Mouse (Mus musculus) cerebellum, postnatal 4 days (tissue): ENCODE measurements around the gene Card9.

Source experiments
- DNase-seq, 2 experiments: peaks; one replicate each; pipeline ENCODE4 v3.0.0; 2022; ENCODE audit warnings: low spot score in 2 of 2, mixed read lengths in 1 of 2

Card9 gene

DNA sequence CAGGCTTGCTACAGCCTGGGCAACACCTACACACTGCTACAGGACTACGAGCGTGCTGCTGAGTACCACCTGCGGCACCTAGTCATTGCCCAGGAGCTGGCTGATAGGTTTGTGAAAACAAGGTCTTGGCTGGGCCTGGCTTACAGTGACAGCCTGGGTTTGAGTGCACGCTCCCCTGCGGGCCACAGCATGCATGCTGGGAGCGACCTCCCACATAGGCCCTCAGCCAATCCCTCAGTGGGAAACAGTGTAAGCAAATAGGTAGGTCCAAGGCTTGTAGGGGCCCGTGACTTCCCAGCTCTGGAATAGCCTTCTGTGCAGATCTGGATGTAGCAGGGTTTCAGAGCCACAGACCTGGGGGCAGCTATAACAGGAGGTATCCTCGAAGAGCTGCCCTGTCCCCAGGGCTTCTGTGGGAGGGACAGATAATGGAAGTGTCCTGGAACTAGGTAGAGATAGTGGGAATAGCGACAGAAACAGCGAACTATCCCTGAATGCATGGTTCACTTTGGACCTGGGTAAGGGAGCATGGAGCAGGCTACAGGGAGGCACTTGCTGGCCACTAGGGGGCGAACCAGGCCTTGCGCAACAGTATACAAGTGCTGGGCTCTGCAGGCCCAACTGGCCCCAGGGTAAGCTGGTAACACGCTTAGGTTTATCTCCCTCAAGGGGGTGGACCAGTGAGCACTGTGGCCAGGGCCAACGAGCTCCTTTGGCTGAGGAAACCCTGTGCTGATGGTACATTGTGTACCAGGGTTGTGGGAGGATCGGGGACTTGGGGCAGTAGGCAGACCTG is 35.1 kb downstream of the Card9 start:
- DNase-seq, result peak in 1 of 2 experiments; percentile 53

DNA sequence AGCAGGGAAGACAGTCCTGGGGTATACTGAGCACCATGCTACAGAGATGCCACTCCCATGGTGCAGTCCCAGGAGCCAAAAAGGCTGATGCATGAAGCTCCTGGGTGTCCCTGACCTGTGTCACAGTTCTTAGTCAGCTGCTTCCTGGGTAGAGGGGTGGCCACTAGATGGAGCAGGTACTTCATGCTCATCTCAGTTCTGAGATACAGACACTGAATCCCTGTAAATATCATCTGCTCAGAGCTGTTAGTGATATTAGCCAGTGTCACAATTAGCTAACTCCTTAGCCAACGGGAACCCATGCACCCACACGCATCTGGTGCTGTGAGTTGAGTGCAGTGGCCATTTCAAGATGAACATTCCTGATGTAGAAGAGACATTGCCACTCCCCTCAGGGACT is 35.8 kb downstream of the Card9 start:
- DNase-seq, result no peak

DNA sequence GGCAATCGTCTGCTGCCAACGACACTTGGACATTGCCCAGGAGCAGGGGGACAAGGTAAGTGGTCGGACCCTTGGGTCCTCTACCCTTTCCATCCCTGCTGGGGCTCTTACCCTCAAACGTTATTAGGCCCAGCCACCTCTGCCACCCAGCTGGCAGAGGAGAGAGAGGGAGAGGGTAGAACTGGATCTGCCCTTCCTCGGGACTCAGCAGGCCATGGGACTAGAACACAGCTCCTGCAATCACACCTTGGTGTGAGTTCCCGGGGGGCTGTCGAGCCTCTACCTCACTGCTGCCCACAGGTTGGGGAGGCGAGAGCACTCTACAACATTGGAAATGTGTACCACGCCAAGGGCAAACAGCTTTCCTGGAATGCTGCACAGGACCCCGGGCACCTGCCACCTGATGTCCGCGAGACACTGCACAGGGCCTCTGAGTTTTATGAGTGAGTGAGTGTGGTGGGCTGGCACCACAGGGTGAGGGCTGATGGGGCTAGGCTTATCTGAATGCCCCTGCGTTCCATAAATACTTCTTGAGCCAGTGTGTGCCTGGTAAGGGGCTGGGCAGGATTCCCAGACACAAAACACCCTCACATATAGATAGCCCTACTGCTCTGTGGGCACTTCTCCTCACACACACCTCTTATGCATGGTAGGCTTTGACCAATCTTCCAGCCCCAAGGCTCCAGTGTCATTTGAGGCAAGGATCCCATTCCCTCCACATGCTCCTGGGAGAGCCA is 37.0 kb downstream of the Card9 start:
- no peak for DNase-seq

- DNase-seq, result no peak
Measured at GRCm38 (mm10) chr2:26320245-26321185, 40.2 kb downstream of the Card9 start.

DNA sequence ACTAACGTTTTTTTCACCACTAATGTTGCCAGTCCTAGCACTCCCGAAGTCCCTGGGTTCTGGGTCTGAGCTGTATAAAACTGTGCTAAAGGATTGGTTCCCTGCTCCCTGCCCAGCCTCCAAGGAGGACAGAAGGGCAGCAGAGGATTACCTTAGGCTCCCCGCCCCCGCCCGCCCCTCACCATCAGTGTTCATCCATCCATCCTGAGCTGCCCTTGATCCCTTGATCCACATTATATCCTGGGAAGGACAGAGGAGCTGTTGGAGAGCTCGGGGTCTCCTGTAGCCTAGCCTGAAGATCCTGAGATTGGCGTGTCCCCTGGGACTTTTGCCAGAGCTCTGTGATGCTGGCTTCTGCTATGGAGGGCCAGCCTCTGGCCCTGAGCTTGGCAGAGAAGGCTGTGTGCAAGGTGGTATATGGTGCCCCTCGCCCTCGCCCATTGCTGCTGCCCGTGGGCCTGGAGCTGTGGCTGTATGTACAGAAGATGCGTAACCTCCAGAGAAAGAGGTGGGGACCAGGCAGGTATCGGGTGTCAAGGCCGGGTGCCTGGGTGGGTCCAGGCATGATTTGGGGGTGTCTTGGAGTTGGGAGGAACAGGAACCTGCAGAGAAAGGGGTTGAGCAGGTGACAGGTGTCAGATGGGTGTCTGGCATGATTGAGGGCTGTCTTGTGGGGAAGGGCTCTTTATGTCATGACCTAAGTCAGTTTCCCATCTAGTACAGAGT is 41.0 kb downstream of the Card9 start:
- DNase-seq, result no peak

DNA sequence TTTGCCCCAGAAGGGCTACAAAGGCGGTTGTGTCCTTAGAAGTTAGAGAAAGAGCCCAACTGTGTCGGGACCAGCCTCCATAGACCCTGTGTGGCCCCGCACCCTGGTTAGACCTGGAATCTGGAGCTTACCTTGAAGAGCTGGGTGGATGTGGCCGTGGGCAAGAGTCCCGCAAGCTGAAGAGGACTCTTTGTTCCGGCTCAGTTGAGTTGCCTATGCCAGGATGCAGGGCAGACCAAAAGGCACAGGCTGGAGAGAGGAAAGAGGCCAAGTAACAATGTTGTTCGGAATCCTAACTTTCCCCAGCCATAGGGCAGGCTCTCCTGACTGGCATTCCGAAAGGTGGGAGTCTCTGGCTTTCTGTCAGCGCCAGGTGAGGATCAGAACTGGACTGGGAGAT is 41.6 kb downstream of the Card9 start:
- no peak for DNase-seq

DNA sequence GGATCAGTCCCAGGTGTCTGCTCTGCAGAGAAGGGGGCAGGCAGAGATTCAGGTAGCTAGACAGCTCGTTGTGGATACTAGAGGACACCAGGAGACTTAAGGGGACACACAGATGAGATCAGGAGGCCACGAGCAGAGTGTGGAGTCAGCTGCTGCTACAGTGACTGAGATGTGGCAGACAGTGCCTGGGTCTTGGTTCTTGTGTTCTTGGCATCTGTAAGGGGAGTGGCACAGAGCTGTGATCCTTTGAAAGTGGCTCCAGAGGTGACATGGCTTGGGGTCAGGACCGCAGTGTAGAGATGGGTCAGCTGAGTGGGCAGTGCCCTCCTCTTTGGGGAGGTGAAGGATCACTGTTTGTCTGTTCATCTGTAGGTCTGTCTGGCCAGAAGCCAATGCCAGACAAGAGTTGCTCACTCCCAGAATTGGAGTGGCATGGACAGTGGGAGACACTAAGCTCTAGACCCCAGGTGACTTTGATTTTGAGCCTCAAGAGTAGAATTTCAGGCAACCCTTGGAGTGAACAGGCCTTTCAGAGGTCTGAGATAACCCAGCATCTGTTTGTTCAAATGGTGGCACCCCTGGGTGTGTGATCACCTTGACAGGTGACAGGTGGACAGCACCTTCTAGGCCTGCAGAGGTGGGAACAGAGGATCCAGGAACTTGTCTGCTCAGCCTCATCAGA is 42.6 kb downstream of the Card9 start:
- DNase-seq, result no peak

DNA sequence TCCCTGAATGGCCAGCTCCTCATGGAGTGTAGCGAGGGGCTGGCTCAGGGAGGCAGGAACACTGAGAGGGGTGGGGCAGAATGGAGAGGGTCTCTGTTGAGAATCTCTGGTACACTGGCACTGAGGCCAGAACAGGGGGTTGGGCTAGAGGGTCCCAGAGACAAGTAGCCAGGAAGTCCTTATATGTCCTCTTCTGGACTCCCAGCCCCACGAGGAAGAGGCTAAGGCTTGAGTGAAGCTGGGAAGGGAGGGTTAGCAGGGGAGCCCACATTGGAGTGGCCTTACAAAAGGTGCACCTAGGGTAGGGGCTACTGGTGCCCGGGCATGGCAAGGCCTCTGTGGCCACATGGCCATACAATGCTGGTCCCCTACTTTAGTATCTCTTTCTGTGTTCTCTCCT is 43.3 kb downstream of the Card9 start:
- no peak for DNase-seq

DNA sequence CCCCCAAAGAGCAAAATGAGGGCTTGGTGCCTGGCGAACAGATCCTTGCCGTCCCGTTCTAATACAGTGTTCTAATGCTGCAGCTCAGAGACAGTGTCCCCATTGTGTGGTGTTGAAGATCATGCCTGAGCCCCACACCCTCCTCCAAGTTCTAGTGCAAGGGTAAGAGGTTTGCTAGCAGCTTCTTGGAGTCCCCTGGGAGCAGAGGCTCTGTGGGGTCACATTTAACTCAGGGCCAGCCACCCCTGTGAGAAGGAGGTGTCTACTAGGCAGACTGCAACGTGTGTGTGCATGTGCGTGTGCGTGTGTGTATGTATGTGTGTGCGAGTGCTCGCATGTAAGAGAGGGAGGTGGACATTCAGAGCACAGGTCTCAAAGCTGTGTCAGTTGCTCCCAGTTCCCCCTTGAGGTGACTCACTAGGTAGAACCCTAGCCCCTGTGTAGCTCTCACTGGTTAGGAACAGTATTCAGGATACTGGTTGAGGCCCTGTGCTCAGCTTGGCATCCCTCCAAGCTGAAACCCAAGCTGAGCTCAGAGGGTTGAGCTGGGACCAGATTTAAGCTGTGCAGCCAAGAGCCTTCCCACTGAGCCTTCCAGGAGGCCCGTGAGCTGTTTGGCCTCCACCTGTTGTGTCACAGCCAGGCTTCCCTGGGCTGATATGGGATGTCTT is 44.0 kb downstream of the Card9 start:
- no peak for DNase-seq

GRCm38 (mm10) chr2:26315925-26316311 is 44.8 kb downstream of the Card9 start:
- peak in 1 of 2 experiments; percentile 50 for DNase-seq

- DNase-seq, result peak; percentile 68 to 85
Measured at GRCm38 (mm10) chr2:26315072-26315924, 45.4 kb downstream of the Card9 start, which contains the start of gene Gpsm1. Gpsm1 (plus strand) TSS chr2:26315515.

DNA sequence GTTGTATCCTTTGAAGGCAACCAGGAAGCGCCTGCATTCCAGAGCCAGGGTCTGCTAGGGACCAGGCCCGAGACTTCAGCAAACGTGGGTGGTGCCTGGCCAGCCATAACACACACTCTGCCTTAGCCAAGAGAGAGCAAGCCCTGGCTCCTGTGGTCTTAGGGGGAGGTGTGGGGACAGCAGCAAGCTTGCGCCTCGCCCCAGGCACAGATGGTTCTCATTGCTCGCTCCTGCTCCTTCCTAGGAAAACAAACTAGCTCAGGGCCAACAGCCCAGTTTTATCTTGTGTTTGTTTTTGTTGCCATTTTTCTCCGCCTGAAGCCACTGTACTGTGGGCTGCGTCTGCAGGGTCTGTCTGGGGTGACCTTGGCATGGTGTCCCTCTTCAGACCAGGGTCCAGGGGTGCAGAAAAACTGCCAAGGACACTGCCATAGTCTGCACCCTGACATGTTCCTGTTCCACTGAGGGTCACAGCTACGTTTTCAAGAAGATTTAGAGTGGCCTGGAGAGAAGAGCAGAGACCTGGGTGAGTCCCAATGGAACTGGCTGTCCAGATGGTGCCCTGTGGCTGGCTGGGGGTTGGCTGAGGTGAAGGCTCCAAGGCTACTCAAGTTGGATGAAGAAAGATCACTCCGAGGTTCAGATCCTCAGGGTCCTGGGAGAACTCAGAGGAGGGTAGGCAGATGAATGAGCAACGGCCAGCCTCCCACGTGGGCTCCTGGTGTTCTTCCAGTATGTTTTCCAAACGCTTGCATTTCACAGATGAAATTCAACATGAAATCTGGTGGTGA is 46.2 kb downstream of the Card9 start:
- DNase-seq, result peak in 1 of 2 experiments; percentile 57

DNA sequence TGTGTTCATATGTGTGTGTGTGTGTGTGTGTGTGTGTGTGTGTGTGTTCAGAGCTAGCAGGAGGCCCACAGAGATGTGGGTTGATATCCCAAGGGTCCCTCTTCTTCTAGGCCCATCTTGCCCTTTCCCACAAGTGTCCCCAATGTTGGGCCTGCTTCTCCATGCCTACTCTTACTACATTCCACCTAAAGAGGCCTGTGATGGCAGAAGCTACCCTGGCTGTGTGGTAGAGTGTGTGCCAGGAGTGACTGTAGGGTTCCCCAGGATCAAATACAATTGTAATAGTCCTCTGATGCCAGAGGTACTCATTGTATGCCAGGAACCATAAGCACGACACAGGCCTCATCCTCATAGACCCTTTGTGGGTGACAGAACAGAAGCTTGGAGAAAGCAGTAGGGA is 47.3 kb downstream of the Card9 start:
- no peak for DNase-seq

DNA sequence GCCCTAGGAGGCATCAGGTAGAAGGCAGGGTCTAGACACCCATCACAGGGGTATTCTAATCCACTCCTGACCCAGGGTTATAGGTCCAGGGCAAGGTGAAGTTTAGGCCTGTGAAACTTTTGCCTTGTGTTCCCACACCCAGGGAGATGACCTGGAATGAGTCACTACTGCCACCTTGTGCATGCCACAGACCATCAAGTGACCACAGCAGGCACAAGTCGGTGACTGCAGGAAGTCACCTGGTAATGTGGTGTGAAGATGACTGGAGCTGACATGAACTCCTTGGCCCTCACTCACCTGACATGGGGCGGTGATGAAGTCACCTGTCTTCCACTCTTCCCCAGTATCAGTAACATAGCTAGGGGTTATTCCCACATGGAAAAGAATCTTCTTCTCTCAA is 47.9 kb downstream of the Card9 start:
- DNase-seq, result no peak

DNA sequence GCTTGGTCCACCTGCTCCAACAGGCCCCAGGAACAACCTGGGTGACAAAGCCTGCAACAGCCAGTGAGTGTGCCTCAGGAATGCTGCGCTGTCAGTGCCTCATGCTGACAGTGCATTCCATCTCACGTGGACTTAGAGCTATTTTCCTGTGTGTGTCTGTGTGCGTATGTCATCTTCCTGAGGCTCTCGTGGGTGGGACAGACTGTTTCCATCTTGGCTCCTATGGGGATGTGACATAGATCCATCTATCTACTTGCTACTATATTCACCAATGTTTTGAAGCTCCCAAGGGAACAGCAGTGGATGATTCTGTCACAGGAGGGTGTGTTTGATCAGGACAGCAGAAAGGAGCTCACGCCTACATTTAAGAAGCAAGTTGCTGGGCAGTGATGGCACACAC is 48.8 kb downstream of the Card9 start:
- no peak for DNase-seq

DNA sequence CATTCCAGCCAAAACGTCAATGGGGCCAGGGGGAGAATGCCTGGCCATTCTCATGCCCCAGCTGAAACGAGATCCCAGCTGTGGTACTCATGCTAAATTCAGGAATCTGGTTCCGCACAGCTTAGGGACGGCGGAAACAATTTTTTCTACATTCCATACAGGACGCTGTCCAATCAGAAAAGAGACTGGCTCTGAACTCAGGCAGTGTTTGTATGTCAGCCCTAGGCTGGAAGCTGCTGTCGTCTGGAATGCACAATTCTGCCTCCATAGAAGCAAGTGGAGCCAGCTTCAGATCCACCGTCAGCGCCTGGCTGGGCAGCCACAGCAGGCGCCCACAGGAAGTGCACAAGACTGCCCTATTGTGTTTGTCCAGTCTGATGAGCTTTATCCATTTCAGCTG is 51.0 kb downstream of the Card9 start:
- DNase-seq, result no peak

GRCm38 (mm10) chr2:26306702-26307101 is 54.0 kb downstream of the Card9 start:
- DNase-seq, result no peak

- DNase-seq, result no peak
Measured at GRCm38 (mm10) chr2:26305555-26305954, 55.2 kb downstream of the Card9 start.
